Mouse (Mus musculus): ENCODE measurements around the gene Gm10715. TPM values are rescaled to one million over a fixed set of nuclear protein-coding genes. Genes with fewer than 3 reads are reported as not detected.

Gene Gm10715
- polyA plus RNA-seq (2017; shearing (Covaris generic)), result 0.61 TPM

GRCm38 (mm10) chr9:3036577-3036976 lies at the start of gene Gm10715:
Gm10715 (plus strand) TSS chr9:3036877.

DNA sequence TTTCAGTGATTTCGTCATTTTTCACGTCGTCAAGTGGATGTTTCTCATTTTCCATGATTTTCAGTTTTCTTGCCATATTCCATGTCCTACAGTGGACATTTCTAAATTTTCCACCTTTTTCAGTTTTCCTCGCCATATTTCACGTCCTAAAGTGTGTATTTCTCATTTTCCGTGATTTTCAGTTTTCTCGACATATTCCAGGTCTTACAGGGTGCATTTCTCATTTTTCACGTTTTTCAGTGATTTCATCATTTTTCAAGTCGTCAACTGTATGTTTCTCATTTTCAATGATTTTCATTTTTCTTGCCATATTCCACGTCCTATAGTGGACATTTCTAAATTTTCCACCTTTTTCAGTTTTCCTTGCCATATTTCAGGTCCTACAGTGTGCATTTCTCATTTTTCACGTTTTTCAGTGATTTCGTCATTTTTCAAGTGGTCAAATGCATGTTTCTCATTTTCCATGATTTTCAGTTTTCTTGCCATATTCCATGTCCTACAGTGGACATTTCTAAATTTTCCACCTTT lies 36.2 kb upstream of the Gm10715 start, which contains the start of gene Gm10722:
Gene Gm10722 (plus strand): TSS at position 478 of the 528 bp plus-strand sequence.

GRCm38 (mm10) chr9:3002794-3003396 lies 33.8 kb upstream of the Gm10715 start, which contains the start of gene Gm11168:
Gm11168 (plus strand) TSS chr9:3003346.

GRCm38 (mm10) chr9:3012733-3013279 lies 23.9 kb upstream of the Gm10715 start, which contains the start of gene Gm10721:
Gm10721 (plus strand) TSS chr9:3013140.

GRCm38 (mm10) chr9:3015354-3015753 lies 21.3 kb upstream of the Gm10715 start, which contains the start of gene Gm10720:
Gm10720 (plus strand) TSS chr9:3015654.

GRCm38 (mm10) chr9:3017108-3017507 lies 19.6 kb upstream of the Gm10715 start, which contains the start of gene Gm10719:
Gm10719 (plus strand) TSS chr9:3017408.

DNA sequence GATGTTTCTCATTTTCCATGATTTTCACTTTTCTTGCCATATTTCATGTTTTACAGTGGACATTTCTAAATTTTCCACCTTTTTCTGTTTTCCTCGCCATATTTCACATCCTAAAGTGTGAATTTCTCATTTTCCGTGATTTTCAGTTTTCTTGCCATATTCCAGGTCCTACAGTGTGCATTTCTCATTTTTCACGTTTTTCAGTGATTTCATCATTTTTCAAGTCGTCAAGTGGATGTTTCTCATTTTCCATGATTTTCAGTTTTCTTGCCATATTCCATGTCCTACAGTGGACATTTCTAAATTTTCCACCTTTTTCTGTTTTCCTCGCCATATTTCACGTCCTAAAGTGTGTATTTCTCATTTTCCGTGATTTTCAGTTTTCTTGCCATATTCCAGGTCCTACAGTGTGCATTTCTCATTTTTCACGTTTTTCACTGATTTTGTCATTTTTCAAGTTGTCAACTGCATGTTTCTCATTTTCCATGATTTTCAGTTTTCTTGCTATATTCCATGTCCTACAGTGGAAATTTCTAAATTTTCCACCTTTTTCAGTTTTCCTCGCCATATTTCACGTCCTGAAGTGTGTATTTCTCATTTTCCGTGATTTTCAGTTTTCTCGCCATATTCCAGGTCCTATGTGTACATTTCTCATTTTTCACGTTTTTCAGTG lies 13.2 kb upstream of the Gm10715 start, which contains the start of gene Gm10718:
Gene Gm10718 (plus strand): TSS at position 236 of the 673 bp plus-strand sequence.

GRCm38 (mm10) chr9:3024912-3025467 lies 11.7 kb upstream of the Gm10715 start, which contains the start of gene Gm10717:
Gm10717 (plus strand) TSS chr9:3025417.

DNA sequence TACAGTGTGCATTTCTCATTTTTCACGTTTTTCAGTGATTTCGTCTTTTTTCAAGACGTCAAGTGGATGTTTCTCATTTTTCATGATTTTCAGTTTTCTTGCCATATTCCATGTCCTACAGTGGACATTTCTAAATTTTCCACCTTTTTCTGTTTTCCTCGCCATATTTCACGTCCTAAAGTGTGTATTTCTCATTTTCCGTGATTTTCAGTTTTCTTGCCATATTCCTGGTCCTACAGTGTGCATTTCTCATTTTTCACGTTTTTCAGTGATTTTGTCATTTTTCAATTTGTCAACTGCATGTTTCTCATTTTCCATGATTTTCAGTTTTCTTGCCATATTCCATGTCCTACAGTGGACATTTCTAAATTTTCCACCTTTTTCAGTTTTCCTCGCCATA lies 2.4 kb upstream of the Gm10715 start, which contains the start of gene Gm17535:
Gene Gm17535 (plus strand): TSS at position 301 of the 400 bp plus-strand sequence.

Other genes with a start within 250 kb of the Gm10715 start
- 2.1 TPM for gene Gm10722, start 36.0 kb upstream of the Gm10715 start, polyA plus RNA-seq (2017; shearing (Covaris generic))
- 9.0 TPM for gene Gm11168, start 33.5 kb upstream of the Gm10715 start, polyA plus RNA-seq (2017; shearing (Covaris generic))
- not detected for gene Gm10721, start 23.7 kb upstream of the Gm10715 start, polyA plus RNA-seq (2017; shearing (Covaris generic))
- not detected for gene Gm10720, start 21.2 kb upstream of the Gm10715 start, polyA plus RNA-seq (2017; shearing (Covaris generic))
- 9.3 TPM for gene Gm10719, start 19.5 kb upstream of the Gm10715 start, polyA plus RNA-seq (2017; shearing (Covaris generic))
- gene Gm10718, start 13.3 kb upstream of the Gm10715 start, polyA plus RNA-seq (2017; shearing (Covaris generic)), result 6.2 TPM
- gene Gm10717, start 11.5 kb upstream of the Gm10715 start, polyA plus RNA-seq (2017; shearing (Covaris generic)), result 18.8 TPM
- gene Gm17535, start 2.3 kb upstream of the Gm10715 start, polyA plus RNA-seq (2017; shearing (Covaris generic)), result not detected